Mouse (Mus musculus) R1 (cell line): ENCODE measurements around the gene Gm29735.
"Not testable (repeated sequence)": the region's sequence is repeated elsewhere in the genome, so short reads cannot be mapped to it uniquely, and the experiment has no call there.

Source experiments
- DNase-seq: peaks from one replicate; pipeline ENCODE4 v3.0.0-alpha.2; 2018; ENCODE audit warnings: low read depth, low spot score

Gene Gm29735

DNA sequence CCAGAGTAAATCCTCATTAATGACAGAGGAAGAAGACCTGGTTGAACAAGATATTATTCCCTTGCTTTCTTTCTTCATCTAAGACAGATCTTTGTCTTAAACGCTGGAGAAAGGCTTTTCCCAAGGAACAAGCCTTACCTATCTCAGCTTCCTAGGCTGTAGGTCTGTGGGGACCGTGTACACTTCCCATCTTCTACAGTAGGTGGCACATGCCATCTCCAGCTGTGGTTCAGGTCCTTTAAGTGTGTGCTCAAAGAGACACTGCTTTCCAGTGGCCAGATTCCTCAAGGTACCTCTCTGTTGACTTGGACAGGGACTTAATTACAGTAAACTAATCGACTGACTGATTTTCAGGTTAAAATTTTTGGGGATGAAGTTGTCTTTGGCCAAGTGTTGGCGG, 28.1 kb downstream of the Gm29735 start:
- DNase-seq, result no peak

DNA sequence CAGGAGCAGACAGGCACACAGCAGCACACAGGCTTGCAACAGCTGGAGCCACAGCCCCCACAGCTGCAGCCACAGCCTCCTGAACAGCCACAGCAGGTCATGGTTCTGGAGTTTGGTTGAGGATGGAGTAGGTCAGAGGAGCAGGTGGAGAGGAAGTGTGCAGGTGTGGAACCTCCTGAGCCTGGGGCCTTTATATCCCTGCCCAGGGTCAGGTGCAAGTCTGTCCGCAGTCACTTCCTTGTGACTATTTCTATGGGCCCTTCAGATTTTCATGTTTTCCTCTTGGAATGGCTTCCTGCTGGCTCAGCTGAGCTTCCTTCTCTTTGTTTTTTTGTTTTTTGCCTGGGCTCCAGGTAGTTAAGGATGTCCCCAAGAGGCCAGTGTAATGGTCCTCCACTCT, 36.3 kb downstream of the Gm29735 start, which contains the start of gene Gm45618:
TSS of gene Gm45618 (minus strand) at position 101 of the 400 bp plus-strand sequence.
- not testable (repeated sequence) for DNase-seq

DNA sequence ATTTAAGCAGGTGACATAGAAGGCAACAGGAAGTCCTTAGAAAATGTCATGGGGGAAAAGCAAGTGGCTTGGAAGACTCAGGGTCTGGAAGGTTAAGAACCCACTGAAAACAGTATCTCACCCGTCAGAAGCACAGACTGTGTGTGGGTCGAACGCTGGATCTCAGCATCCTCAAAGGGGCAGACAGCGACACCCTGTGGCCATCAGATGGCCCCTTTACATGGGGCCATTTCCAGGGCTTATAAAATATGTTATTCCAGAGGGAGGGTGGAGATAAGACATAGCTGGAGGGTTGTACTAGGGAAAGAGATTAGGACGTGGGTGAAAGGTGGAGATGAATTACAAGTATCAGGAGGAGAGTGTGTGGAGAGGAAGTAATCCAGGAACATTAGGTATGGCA, 37.3 kb downstream of the Gm29735 start:
- peak; percentile 41 for DNase-seq
